Mouse (Mus musculus) cerebellum, adult 11 months (tissue): ENCODE measurements at regions not wholly inside any gene's neighbourhood (a gene's known extent, or its start where the extent isn't known, plus 50 kb on each side); places are given as distances from the start of the nearest gene placed in this dataset.

Source experiments
- DNase-seq: peaks from one replicate; pipeline ENCODE4 v3.0.0; 2022

DNA sequence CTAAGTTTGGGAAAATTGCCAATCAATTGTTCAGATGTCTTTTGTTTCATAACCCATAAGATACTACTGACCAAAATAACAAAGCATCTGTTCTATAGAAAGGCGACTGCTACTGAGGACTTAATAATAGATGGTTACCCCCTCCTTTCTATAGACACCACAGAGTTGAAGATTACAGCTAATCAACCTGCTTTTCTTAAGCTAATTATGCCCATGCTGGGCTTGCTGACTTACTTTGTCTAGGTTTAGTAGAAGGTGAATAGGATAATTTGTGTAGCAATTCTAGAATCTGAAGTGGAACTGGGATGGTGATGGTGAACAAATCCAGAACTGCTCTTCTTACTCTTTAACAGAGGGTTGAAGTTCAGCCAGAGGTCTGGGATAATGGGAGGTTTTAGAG, 53.8 kb upstream of the Tbx18 start:
- DNase-seq = no peak

DNA sequence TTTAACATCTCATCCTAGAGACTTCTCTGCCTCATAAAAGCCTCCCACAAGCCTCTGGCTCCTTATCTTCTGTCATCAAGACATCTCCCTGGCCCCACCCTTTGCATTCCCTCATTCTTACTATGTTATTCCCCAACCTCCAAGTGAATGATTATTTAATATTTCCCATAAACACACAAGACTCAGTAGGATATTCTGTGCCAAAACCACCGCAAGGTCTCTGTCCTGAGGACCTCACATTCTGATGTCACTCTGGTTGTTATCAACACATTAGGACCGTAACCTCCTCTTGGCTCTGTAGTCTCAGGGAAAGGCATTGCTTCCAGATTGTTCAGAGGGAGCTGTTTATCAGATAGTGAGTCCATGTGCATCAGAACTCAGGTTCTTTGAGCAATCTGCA, 80.7 kb upstream of the Tbx18 start:
- DNase-seq = no peak

DNA sequence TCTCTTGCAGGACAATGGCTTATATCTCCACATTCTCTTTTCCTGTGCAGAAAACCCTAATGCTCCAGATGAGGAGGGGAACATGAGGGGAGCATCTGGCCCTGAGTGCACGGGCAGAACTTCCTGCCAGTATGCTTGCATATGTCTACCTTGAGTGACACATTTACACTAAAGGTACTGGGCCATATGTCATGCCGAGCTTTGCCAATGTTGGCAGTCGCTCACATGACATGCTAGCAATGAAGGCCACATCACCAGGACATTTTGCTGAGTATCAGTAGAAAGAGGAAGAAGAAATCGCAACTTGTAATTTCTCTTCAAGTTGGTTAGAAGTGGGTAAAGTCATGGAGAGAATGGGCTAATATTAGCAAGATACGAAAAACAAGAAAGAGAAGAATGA, 91.2 kb upstream of the Tbx18 start:
- DNase-seq = no peak

DNA sequence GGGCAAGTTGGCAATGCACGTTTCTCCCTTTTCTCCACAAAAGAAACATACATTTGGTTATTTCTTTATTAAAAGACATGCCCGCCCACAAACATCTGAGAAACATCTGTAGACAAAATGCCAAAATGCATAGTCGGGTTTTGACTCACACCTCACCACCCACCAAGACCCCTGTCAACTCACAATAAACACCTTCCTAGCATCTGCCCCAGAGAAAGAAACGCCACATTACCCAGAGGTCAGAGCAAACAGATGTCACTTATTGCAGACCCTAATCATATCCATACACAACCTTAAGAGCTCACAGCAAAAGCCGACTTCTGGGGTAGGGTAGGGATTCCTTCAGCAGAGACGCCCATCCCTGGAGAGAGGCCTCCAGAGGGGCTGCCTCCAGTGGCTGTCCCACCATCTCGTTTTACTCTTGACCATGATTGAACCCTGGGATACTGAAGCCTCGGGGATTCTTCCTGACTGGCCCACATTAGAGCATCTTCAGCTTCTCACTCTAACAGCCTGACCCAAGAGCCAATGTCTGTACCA, 93.7 kb upstream of the Tbx18 start:
- no peak for DNase-seq

DNA sequence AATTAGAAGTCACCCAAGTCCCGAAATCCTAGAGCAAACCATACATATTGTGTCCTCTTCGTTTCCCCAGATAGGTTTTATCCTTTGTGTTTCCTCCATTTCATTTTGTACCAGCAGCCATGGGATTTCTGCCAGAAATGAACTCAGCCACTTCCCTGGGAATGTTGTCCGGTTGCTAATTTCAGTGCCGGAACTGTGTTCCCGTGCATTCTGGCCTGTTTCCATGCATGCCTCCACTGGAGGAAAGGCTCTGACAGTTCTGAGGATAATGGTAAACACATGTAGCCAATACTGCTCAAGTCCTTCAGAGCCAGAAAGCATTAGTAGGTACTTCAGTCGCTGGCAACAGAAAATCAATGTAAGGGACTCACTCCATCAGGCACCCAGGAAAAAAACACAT, 112.8 kb upstream of the Tbx18 start:
- DNase-seq = peak; percentile 51

DNA sequence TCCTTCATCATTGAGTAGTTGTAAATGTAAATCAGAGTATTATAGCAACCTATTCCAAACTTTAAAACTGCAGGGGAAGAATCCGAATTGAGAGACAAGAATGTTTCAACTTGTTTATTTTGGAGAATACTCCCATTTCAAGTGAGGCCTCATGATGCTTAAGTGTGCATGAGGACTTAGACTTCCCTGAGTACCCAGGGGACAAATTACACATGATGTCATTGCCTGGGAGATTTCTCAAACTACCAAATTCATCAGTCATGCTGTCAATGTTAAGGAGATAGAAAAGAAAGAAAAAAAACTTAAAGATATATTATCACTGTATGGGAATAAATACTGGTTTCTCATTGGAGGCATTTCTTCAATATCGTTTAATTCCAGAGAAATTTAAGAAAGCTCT, 113.4 kb upstream of the Tbx18 start:
- no peak for DNase-seq

DNA sequence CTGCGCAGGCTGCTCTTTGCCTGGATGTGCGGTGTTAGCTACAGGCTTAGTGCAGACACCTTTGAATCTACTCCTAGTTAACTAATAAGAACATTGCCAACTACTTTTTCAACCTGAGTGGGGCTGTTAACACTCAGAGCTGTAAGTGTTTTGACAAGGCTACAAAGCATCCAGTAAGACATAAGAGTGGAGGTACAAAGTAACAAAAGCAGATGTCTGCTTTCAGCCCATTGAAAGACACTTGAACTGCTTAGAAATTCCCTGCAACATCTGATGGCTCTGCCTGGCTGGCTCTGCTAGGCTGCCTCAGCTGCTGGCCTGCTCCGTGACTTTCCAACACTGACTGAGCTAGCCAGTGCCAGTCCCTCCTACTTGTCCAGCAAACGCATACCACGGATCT, 117.8 kb upstream of the Tbx18 start:
- DNase-seq = no peak

DNA sequence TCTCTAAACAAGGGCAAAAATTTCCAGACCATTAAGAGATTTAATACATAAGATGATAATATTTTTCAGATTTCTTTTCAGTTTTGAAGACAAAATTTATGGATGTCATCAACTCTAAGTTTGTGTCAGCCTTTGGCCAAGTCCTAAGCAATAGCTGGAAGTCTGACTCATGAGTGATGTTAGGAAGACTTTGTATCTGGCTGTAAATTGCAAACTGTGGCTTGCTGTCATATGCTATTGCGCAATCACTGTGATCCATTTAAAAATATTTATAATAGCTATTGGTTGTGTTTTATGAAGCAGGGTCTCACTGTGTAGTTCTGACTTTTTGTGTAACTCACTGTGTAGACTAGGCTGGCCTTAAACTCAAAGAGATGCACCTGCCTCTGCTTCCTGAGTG, 119.1 kb upstream of the Tbx18 start:
- DNase-seq = no peak

DNA sequence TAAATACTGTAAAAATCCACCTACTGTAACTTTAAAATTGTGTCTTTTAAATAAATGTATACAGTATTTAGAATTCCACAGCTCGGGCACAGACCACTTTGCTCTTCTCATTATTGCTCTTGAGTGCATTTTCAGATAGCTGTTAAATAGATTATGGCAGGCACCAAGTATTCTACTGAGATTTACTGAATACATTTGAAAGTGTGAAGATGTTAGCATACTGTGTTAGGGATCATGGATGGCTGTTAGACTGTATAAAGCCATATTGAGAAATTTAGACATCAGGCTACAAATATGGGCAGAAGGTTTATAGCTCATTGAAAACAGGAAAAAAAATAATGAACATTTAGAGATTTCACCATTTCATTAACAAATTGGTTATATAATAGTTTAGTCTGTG, 130.5 kb upstream of the Tbx18 start:
- no peak for DNase-seq

DNA sequence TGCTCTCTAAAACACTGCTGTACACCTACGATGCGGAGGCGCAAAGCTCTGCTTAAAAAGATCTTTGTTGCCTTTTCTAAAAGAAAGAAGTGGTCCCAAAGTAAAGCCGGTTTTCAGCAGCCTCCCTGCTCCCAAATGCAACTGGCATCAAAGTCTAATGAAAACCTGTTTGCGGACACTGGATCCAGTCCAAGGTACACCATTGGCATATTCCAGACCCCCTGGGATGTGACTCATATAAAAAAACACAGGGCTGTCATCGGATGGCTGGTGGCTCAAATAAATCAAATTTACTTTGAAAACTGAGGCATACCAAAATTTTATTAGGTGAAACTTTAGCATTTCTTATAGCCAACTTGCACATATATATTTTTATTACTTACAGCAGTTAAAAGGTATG, 134.2 kb upstream of the Tbx18 start:
- DNase-seq = no peak

DNA sequence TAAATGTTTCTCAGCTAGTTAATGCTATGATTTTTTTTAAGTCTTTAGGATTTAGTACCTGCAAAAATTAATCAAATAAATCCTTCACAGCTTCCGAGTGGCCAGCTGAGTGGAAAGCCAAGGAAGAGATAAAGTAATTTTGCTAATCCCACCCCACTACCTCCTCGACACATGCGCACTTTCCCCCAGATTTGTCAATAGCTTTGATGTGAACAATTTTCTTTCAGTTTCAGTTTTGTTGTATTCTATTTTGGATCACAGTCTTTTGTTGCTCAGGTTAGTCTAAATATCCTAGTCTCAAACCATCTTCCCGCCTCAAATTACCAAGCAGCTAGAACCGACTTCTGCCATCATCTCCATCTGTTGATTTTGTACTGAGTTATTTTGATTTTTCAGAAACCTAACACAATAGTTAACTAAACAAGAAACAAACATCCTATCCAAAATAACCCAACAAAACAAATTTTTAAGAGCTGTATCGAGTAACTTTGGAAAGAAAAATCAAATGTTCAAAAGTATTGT, 141.4 kb upstream of the Tbx18 start:
- DNase-seq = no peak

DNA sequence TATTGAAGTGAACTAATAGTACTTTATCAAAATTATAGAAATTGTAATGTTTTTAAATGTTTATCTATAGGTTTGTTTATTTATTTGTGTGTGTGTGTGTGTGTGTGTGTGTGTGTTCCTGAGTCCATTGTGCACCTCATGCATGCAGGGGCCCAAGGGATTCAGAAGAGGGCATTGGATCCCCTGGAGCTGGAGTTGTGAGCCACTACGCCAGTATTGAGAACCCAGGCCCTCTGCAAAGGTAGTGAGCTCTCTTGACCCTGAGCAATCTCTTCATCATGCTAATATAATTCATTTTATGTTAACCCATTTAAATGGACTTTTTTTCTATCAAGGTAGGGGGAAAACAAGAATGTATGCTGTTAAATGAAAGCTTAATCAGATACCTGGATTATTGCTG, 151.5 kb upstream of the Tbx18 start:
- DNase-seq = no peak

DNA sequence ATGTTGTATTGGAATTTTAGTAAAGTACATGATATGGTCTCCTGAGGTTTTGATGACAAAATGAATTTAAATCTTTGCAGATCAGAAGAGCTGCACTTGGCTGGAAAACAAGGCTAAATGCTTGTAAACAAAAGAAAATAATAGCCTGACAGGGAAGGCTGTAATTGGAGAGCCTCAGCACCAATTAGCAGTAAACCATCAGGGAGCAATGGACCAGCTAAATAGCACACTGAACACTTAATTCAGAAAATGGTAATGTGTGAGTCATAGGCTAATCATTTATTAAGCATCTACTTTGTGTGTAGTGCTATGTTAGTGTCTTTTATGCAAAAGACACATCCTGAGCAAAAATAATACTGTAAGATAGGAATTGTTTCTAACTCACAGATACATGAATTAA, 152.0 kb upstream of the Tbx18 start:
- no peak for DNase-seq

DNA sequence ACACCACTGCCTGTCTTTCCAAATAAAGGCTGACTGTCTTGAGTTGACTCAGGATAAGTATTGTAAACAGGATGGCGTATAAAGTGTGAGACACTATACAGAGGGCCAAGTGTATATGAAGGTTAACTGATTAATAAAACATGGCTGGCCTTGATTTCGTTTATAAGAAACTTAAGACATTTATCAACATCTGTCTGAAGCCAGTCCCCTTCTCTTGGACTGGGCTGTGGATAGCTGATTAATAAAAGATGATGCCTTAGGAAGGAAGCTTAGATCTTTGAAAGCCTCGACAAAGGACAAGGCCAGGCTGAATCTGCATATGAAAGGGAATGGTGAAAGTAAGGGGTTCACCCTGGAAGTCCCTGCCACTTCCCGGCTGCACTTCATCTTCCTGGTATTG, 163.0 kb upstream of the Tbx18 start:
- no peak for DNase-seq

DNA sequence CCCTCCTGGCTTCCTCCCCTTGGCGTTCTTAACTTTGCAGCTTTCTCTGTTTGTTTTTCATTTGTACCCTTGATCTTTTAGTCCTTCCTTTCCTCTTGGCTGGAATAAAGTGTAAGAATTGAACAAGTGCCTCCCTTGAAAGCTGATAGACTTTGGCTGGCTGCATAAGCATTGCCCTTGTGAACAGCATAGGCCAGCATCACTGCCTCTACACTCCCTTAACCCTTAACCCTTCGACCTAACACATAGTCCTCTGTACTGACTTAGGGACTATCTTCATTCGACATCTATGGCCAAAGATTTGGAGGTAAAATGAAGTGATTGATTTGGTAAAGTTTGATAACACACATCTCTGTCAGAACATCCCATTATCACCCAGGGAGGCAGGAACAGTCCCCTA, 163.5 kb upstream of the Tbx18 start:
- DNase-seq = no peak

DNA sequence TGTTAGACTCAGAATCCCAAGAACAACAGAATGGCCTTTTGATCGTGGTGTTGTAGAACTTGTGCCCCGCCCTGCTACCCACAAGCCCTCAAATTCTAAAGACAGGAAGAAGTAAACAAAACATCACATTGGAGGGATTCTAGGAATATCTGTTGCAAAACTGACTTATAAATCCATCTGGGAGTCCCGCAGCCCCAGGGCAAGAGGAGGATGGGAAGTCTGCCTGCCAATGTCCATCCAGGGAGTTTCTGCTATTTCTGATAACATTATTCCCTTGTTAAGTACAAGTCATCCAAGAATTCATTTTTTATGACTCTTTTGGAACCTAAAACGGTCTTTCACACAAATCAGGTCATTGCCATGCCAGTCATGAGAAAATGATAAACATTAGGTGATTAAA, 164.5 kb upstream of the Tbx18 start:
- no peak for DNase-seq

DNA sequence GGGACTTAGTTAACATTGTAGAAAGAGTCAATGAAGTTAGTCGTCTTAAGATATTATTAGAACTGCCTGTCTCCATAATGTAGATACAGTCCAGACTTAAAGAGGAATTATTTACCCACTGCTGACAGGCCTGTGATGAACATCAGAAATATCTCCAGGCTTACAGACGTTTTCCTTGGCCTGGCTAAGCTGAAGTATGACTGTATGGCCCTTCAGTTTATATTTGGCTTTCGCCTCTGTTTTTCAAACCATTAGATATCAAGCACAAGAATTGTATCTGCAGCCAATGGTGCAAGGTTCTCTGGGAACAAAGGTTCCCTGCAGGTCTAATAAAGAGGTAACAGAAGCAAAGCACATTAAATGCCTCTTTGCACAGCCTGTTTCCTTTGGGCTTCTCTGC, 166.3 kb upstream of the Tbx18 start:
- no peak for DNase-seq

DNA sequence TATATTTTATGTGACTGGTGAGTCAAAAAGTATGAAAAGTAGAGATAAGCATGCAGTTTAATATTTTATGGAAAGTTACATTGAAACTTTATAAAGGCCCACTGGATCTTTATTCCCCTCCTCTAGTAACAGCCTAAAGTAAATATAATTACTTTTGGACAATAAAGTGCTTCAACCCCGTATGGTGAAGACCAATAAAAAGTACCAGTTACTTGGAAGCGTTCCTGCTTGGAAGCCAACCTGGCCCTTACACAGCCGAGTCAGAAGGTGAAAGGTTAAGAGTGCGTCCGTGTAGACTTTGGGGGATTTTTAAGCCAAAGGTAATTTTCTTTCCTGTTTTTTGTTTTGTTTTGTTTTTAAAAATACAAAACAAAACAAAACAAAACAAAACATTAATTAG, 168.3 kb upstream of the Tbx18 start:
- DNase-seq = no peak

DNA sequence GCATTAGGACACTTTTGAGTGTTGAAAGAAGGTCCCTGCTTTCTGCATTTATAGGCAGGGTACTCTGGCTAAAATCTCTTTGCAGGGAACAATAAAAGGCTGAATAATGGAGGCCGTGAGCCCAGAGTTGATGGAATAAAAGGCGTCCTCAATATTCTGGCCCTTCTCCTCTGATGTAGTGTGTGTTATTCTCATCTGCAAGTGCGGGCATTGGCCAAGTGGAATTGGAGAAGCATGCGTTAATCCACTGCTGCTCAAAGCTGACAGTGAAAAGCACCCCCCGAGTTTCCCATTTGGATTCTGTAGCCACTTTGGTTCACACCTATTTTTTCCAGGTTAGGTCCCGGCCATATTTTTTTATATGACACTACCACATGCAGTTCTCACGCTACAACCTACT, 168.7 kb upstream of the Tbx18 start:
- no peak for DNase-seq

DNA sequence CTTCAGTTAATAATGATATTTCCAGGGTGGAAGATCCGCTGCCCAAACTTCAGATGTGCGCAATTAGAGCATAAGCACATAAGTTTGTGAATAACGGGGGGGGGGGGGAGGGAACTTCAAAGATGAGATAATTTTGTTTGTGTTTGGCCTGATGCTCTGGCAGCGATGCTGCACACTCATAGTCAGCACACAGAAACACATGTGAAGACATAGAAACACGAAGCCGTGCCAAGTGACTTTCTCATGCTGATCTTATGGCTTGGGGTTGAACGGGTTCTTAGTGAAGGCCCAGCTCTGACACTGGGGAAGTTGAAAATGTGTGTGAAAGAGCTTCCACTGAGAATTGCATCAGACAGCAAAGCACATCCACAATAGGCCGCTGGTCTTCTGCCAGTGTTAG, 190.2 kb upstream of the Tbx18 start:
- no peak for DNase-seq

DNA sequence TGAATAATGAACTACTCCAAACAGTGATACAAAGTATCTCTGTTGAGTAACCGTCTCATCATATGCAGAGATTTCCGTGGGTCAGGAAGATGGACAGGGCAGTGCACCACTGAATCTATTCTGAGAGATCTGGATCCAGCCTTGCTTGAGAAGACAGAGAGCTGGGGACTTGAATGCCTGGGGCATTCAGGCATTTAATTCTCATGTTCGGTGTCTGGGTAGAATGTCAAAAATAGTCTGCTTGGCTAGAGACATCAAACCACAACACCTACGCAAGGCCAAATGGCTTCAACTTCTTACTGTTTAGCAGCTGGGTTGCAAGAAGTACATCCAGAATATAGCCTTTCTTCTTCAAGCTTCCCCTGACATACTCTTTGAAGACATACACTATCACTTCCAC, 194.1 kb upstream of the Tbx18 start:
- DNase-seq = no peak

DNA sequence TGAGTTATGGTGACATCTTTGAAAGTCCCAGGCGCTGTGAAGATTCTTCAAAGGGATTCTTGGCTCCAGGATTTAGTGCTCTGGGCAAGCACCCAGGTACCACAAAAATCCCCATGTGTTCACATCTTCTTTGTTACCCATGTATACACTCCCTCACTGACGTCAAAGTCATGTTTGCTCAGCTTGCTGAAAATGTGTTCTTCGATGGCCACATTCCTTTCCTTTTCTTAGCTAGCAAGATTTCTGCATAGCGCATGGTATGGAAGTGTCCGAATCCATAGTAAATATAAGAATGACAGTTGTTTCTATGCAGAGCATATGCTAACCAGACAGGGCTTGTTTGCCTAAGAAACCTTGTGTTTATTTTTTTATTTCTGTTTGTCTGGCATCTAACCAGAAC, 202.2 kb upstream of the Tbx18 start:
- DNase-seq = no peak

DNA sequence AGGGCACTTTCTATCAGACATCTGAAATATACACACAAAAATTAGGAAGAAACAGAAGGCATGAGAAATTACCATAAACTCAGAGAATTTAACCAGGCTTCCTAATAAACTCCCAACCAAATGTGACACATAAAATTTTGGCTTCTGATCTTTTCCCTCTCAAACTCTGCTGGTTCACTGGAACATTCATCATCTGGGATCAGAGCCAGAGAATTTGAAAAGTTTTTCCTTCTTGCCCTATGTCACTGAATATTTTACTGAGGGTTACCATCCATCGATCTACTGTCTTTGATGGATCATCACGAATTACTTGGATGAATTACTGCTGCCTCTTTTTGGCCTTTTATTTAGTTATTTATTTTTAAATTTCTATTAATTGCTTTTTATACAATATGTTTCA, 221.4 kb upstream of the Tbx18 start:
- no peak for DNase-seq

DNA sequence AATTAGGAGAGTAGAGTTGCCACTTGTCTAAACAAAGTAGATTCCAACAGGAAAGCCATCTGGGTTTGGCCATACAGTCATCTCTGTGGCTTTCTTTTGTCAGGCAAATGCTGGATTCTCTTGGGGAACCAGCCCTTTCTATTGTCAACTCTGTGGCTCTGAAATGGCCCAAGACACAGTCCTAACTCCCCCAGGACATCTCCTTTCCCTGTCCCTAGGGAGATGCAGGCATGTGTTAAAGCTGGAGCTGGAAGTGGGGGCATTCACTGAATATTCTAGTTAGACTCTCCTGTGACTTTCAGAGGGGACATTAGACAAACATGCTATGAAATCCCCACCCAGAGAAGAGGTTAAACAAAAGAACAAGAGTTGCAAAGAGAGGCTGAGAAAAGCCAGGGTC, 223.9 kb upstream of the Tbx18 start:
- no peak for DNase-seq

DNA sequence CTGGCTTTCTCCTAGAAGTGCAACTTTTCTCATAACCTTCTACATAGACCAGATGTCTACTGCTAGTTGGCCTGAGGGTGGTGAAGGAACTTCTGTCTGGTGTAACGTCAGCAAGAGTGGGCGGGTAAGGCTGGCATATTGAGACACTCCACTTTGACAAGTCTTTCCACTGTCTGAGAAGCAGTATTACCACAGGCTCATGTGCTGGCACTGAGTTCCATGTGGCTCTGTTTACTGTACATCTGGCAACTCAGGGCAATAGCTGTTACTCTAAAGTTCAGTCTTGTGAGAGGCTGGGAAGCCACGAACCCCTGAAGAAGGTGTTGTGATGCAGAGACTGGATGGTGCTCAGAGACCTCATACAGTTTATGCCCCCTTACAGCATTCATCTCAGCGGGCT, 230.7 kb upstream of the Tbx18 start:
- no peak for DNase-seq

DNA sequence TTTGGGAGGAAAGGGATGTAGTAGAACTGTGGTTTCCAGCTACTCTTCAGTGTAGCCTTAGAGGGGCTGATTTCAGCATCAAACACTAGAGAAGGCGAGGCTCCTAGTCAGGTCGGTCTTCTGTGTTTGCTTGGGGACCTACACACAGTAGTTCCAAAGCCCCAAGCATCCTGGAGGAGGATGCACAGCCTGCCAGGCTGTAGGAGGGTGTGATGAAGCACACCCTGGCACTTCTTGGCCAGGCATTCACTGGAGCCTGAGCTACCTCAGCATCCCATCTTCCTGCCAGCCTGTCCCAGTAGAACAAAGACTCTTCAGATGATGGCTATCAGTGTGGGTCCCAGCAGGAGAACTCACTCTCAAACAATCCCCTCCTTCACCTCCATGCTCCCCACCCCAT, 233.4 kb upstream of the Tbx18 start:
- no peak for DNase-seq
